Mouse (Mus musculus) lung, adult 2 months (tissue): Measurements from ENCODE around the gene Gpr75.

Experiments
- CTCF ChIP-seq: fragments of 200-500 bp; IDR thresholded peaks from 2 replicates; pipeline ENCODE4 v1.5.1; 2011; ENCODE audit warnings: mild to moderate bottlenecking, low read length, control low read depth; ENCODE audit not compliant: insufficient read depth
- POLR2A ChIP-seq: fragments of 200-500 bp; IDR thresholded peaks from 2 replicates; pipeline ENCODE4 v1.6.1; 2011; ENCODE audit warnings: low read depth, mild to moderate bottlenecking, control low read depth, low read length, borderline replicate concordance; ENCODE audit errors: extremely low read depth

GRCm38 (mm10) chr11:30928079-30928478 is 42.9 kb downstream of the Gpr75 start:
- no peak for TF ChIP-seq POLR2A
- TF ChIP-seq CTCF, result no peak
